Mouse (Mus musculus): ENCODE measurements around the gene Kif27. TPM values are rescaled to one million over a fixed set of nuclear protein-coding genes. Genes with fewer than 3 reads are reported as not detected.
"Not testable (repeated sequence)": the region's sequence is repeated elsewhere in the genome, so short reads cannot be mapped to it uniquely, and the experiment has no call there.

Kif27 gene
- polyA plus RNA-seq, 1 experiment from 2014 or later, result 0.12 TPM

- Histone ChIP-seq H3K9me3 (replicated peaks) (no peaks in the 10 kb centered on the region), H3K9ac (peak overlapping the region; percentile 9; the same call in 1 of the 2 replicates), H3K4me1 (replicated peaks) (peaks cover 25% of the 10 kb centered on the region), H3K36me3 (replicated peaks) (peaks cover 30% of the 10 kb centered on the region), H3K4me2 (no peak overlapping the region), H3K27me3 (no peaks in the 10 kb centered on the region), H3K4me3 (replicated peaks) (no peak overlapping the region), H3K27ac (replicated peaks) (no peak overlapping the region)
- ATAC-seq (ENCODE audit: insufficient read depth), result no peak
- WGBS (ENCODE audit: insufficient replicate concordance), result 16% methylated on average over 7 of the region's 7 CpGs
Observed at GRCm38 (mm10) chr13:58387948-58388347, 29.0 kb upstream of the Kif27 start.

- Histone ChIP-seq H3K9me3 (replicated peaks) (peaks cover 9% of the 10 kb centered on the region; the same call in 1 of the 2 replicates), H3K4me2 (peak overlapping the region; percentile 78), H3K9ac (peak overlapping the region; percentile 88), H3K36me3 (replicated peaks) (peaks cover 33% of the 10 kb centered on the region), H3K27ac (replicated peaks) (0 out of 2 replicates have a peak overlapping the region, but pooled peaks have one; percentile 56), H3K4me1 (replicated peaks) (peaks cover 25% of the 10 kb centered on the region), H3K27me3 (no peaks in the 10 kb centered on the region), H3K4me3 (replicated peaks) (peak overlapping the region; percentile 88)
- WGBS (ENCODE audit: insufficient replicate concordance), result 59% methylated on average over 7 of the region's 7 CpGs
- no peak for ATAC-seq (ENCODE audit: insufficient read depth)
Observed at GRCm38 (mm10) chr13:58385547-58385920, 26.6 kb upstream of the Kif27 start.

DNA sequence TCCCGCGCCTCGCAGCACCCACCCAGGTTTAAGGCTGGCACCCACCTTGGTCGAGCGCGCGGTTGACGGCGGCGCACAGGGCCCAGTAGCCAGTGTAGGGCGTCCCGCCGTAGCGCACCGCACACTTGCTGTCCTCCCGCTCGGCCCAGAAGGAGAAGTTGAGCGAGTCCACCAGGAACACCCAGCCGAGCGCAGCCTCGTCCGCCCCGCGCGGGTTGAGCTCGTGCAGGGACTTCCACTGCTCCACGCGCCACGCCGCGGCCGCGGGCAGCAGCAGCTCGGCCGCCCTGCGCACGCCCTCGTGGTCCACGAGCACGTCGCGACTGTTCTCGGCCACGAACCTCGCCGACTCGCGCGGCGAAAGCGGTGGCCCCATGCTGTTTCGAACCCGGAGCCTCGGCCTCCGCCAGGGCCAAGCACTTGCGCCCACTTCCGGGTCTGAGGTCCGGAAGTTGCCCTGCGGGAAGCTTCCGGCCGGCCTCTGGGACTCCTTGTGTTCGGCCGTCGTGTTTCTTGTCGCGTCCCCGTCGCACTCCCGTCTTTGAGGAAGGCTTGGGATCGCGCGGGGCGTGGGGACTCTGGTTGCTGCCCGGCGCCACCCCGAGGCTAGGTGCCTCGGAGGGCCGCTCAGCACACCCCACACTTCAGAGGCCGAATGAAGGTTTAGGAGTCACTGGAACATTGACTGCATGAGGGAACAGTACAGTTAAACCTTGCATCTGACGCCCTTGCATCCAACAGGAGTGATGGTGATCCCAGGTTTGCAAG lies 26.0 kb upstream of the Kif27 start, which contains the start of gene 2210016F16Rik:
Gene 2210016F16Rik, minus strand, starts transcription at position 447 of the 768 bp plus-strand sequence.
- peak; percentile 76 for ATAC-seq (ENCODE audit: insufficient read depth)
- H3K9me3 ChIP-seq (replicated peaks), result peaks cover 11% of the 10 kb centered on the region; the same call in 1 of the 2 replicates
- 2% methylated on average over 74 of the region's 80 CpGs for WGBS (ENCODE audit: insufficient replicate concordance)
- H3K36me3 ChIP-seq (replicated peaks), result peaks cover 33% of the 10 kb centered on the region
- H3K4me2 ChIP-seq, result peak within 1 kb of the TSS; percentile 78
- H3K9ac ChIP-seq, result peak within 1 kb of the TSS; percentile 88
- H3K4me3 ChIP-seq (replicated peaks), result peak within 1 kb of the TSS; percentile 88
- peaks cover 25% of the 10 kb centered on the region for H3K4me1 ChIP-seq (replicated peaks)
- H3K27ac ChIP-seq (replicated peaks), result peak within 1 kb of the TSS; percentile 56; the same call in 1 of the 2 replicates
- H3K27me3 ChIP-seq, result no peaks in the 10 kb centered on the region

DNA sequence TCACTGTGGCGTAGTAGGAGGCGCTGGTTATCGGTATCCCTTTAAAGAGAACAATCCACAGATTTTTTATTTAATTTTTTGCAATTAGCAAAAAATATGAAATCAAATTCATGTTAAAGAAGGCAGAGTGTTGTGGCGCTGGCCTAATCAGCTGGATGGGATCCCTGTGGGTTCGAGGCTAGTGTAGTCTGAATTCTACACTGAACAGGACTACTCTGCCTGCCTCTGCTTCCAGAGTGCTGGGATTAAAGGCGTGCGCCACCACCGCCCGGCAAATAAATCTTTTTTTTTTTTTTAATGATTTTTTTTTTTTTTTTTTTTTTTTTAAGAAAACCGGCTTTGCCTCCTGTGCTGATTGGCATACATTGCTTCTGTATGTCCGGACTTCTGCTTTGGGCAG lies 25.4 kb upstream of the Kif27 start:
- H3K4me3 ChIP-seq (replicated peaks), result peak overlapping the region; percentile 88
- peaks cover 25% of the 10 kb centered on the region for H3K4me1 ChIP-seq (replicated peaks)
- 42% methylated on average over 11 of the region's 11 CpGs for WGBS (ENCODE audit: insufficient replicate concordance)
- H3K36me3 ChIP-seq (replicated peaks), result peaks cover 33% of the 10 kb centered on the region
- H3K4me2 ChIP-seq, result peak overlapping the region; percentile 78
- peaks cover 11% of the 10 kb centered on the region; the same call in 1 of the 2 replicates for H3K9me3 ChIP-seq (replicated peaks)
- H3K27me3 ChIP-seq, result no peaks in the 10 kb centered on the region
- peak overlapping the region; percentile 88 for H3K9ac ChIP-seq
- no peak overlapping the region for H3K27ac ChIP-seq (replicated peaks)
- ATAC-seq (ENCODE audit: insufficient read depth), result no peak

DNA sequence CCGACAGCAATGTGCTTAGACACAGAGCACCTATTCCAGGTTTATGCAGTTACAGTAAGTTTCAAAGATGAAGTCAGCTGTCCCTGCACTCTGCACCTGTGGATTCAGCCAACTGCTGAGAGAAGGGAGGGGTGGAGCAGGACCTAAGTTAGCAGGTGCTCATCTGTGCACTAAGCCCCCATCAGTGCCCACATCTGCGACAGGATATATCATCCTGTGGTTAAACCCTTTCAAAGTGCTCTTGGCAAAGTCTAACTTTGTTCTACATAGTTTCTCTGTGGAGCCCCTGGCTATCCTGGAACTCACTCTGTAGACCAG lies 14.2 kb upstream of the Kif27 start:
- no peaks in the 10 kb centered on the region for H3K36me3 ChIP-seq (replicated peaks)
- H3K9ac ChIP-seq, result no peak overlapping the region
- H3K4me3 ChIP-seq (replicated peaks), result no peak overlapping the region
- H3K27ac ChIP-seq (replicated peaks), result no peak overlapping the region
- H3K4me1 ChIP-seq (replicated peaks), result no peaks in the 10 kb centered on the region
- H3K4me2 ChIP-seq, result no peak overlapping the region
- H3K27me3 ChIP-seq, result no peaks in the 10 kb centered on the region
- peaks cover 11% of the 10 kb centered on the region; the same call in 1 of the 2 replicates for H3K9me3 ChIP-seq (replicated peaks)
- WGBS (ENCODE audit: insufficient replicate concordance), result 50% methylated on average over 2 of the region's 2 CpGs
- ATAC-seq (ENCODE audit: insufficient read depth), result no peak

GRCm38 (mm10) chr13:58372278-58373152 lies 13.6 kb upstream of the Kif27 start:
- H3K9me3 ChIP-seq (replicated peaks), result peaks cover 11% of the 10 kb centered on the region; the same call in 1 of the 2 replicates
- H3K4me2 ChIP-seq, result no peak overlapping the region
- H3K4me1 ChIP-seq (replicated peaks), result no peaks in the 10 kb centered on the region
- no peaks in the 10 kb centered on the region for H3K27me3 ChIP-seq
- no peaks in the 10 kb centered on the region for H3K36me3 ChIP-seq (replicated peaks)
- no peak overlapping the region for H3K27ac ChIP-seq (replicated peaks)
- WGBS (ENCODE audit: insufficient replicate concordance), result 54% methylated on average over 5 of the region's 5 CpGs
- H3K4me3 ChIP-seq (replicated peaks), result no peak overlapping the region
- H3K9ac ChIP-seq, result no peak overlapping the region
- no peak for ATAC-seq (ENCODE audit: insufficient read depth)

DNA sequence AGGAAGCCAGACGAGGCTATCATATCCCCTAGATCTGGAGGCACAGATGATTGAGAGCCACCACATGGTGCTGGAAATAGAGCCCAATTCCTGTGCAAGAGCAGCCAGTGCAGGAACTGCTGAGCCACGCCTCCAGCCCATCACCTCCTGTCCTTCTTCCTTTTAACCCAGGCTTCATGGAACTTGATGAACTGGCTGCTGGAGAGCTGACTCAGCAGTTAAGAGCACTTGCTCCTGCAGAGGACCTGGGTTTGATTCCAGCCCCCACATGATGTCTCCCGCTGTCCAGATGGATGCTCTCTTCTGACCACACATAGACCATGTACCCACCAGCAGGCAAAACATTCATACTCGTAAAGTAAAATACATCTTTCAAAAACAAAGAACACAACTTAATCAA lies 9.9 kb upstream of the Kif27 start:
- ATAC-seq (ENCODE audit: insufficient read depth), result no peak
- 42% methylated on average over 4 of the region's 4 CpGs for WGBS (ENCODE audit: insufficient replicate concordance)
- Histone ChIP-seq H3K4me3 (replicated peaks) (no peak overlapping the region), H3K4me2 (no peak overlapping the region), H3K9me3 (replicated peaks) (no peaks in the 10 kb centered on the region), H3K36me3 (replicated peaks) (no peaks in the 10 kb centered on the region), H3K9ac (no peak overlapping the region), H3K27ac (replicated peaks) (no peak overlapping the region), H3K4me1 (replicated peaks) (no peaks in the 10 kb centered on the region), H3K27me3 (no peaks in the 10 kb centered on the region)

DNA sequence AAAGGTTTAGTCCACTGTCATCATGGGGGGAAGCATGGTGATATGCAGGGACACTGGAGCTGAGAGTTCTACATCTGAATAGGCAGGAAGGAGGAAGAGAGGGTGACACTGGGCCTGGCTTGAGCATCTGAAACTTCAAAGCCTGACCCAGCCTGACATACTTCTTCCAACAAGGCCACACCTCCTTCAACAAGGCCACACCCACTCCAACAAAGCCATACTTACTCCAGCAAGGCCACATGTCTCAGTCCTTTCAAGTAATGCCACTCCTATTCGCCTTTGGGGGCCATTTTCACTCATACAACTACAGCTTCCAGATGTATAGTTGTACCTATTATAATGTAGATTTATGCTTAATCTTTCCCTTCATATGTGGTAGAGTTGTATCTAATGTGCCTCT lies 8.7 kb upstream of the Kif27 start:
- no peak for ATAC-seq (ENCODE audit: insufficient read depth)
- no peak overlapping the region for H3K27ac ChIP-seq (replicated peaks)
- WGBS (ENCODE audit: insufficient replicate concordance), result 35% methylated on average over 1 of the region's 1 CpGs
- no peaks in the 10 kb centered on the region for H3K9me3 ChIP-seq (replicated peaks)
- H3K36me3 ChIP-seq (replicated peaks), result no peaks in the 10 kb centered on the region
- no peak overlapping the region for H3K9ac ChIP-seq
- H3K4me3 ChIP-seq (replicated peaks), result no peak overlapping the region
- no peak overlapping the region for H3K4me2 ChIP-seq
- no peaks in the 10 kb centered on the region for H3K27me3 ChIP-seq
- no peaks in the 10 kb centered on the region for H3K4me1 ChIP-seq (replicated peaks)

- WGBS (ENCODE audit: insufficient replicate concordance), result 58% methylated on average over 3 of the region's 3 CpGs
- no peak overlapping the region for H3K4me2 ChIP-seq
- H3K4me1 ChIP-seq (replicated peaks), result no peaks in the 10 kb centered on the region
- no peaks in the 10 kb centered on the region for H3K36me3 ChIP-seq (replicated peaks)
- no peak overlapping the region for H3K4me3 ChIP-seq (replicated peaks)
- H3K27ac ChIP-seq (replicated peaks), result no peak overlapping the region
- no peaks in the 10 kb centered on the region for H3K9me3 ChIP-seq (replicated peaks)
- H3K9ac ChIP-seq, result no peak overlapping the region
- H3K27me3 ChIP-seq, result no peaks in the 10 kb centered on the region
- no peak for ATAC-seq (ENCODE audit: insufficient read depth)
Observed at GRCm38 (mm10) chr13:58366373-58366772, 7.5 kb upstream of the Kif27 start.

GRCm38 (mm10) chr13:58365179-58365578 lies 6.3 kb upstream of the Kif27 start:
- not testable (repeated sequence) for H3K4me2 ChIP-seq; H3K27ac ChIP-seq (replicated peaks); H3K4me3 ChIP-seq (replicated peaks); H3K27me3 ChIP-seq; ATAC-seq (ENCODE audit: insufficient read depth); H3K9me3 ChIP-seq (replicated peaks); H3K9ac ChIP-seq; H3K36me3 ChIP-seq (replicated peaks); H3K4me1 ChIP-seq (replicated peaks)
- WGBS (ENCODE audit: insufficient replicate concordance), result 68% methylated on average over 8 of the region's 8 CpGs
